Mouse (Mus musculus) lung, embryonic 14.5 days (tissue): ENCODE measurements at regions not wholly inside any gene's neighbourhood (a gene's known extent, or its start where the extent isn't known, plus 50 kb on each side); places are given as distances from the start of the nearest gene placed in this dataset.

ENCODE experiments used
- ATAC-seq: fragments of 200-750 bp; cut with Nextera tagmentation; 2 replicates; pipeline ENCODE4 v1.8.0; 2017; ENCODE audit warnings: mild to moderate bottlenecking, moderate TSS enrichment, moderate library complexity; ENCODE audit not compliant: insufficient read depth
- DNase-seq: peaks from one replicate; pipeline ENCODE4 v3.0.0-alpha.2; 2015
- H3K27ac ChIP-seq: fragments of 300-500 bp; sonication (generic); 2 replicates; pipeline ENCODE4 v1.5.1; 2014; ENCODE audit warnings: low read depth, mild to moderate bottlenecking, moderate library complexity
- H3K27me3 ChIP-seq: fragments of 300-500 bp; sonication (generic); 2 replicates; pipeline ENCODE4 v1.6.1; 2014; ENCODE audit warnings: low read length, control low read depth; ENCODE audit not compliant: insufficient read depth
- H3K36me3 ChIP-seq: fragments of 300-500 bp; sonication (generic); 2 replicates; pipeline ENCODE4 v1.6.1; 2014; ENCODE audit warnings: control low read depth; ENCODE audit not compliant: insufficient read depth
- H3K4me1 ChIP-seq: fragments of 300-500 bp; sonication (generic); 2 replicates; pipeline ENCODE4 v1.6.1; 2014; ENCODE audit warnings: antibody characterized with exemption, control low read depth; ENCODE audit not compliant: insufficient read depth
- H3K4me2 ChIP-seq: fragments of 300-500 bp; sonication (generic); 2 replicates; pipeline ENCODE4 v1.6.1; 2014; ENCODE audit warnings: mild to moderate bottlenecking
- H3K4me3 ChIP-seq: fragments of 300-500 bp; sonication (generic); 2 replicates; pipeline ENCODE4 v1.5.1; 2014; ENCODE audit warnings: low read depth, low read length
- H3K9ac ChIP-seq: fragments of 300-500 bp; sonication (generic); 2 replicates; pipeline ENCODE4 v1.6.1; 2014
- H3K9me3 ChIP-seq: fragments of 300-500 bp; sonication (generic); 2 replicates; pipeline ENCODE4 v1.6.1; 2016; ENCODE audit warnings: low read depth, low read length, control low read depth
- CTCF ChIP-seq: IDR thresholded peaks from 2 replicates; pipeline ENCODE4 v1.5.1; 2016; ENCODE audit warnings: antibody characterized with exemption, low read depth
- WGBS: fragments of 180-500 bp; shearing (Covaris S2); extraction: QIAGEN DNeasy Blood & Tissue Kit; methylation state at CpG from one replicate; pipeline ENCODE4 v1.1.7; 2014; 5-methylcytosine and 5-hydroxymethylcytosine counted together

- Histone ChIP-seq H3K4me1 (no peaks in the 10 kb centered on the region), H3K9ac (no peak overlapping the region), H3K4me3 (no peak overlapping the region), H3K36me3 (no peaks in the 10 kb centered on the region), H3K4me2 (no peak overlapping the region), H3K27me3 (no peaks in the 10 kb centered on the region), H3K27ac (no peak overlapping the region), H3K9me3 (no peaks in the 10 kb centered on the region)
- TF ChIP-seq CTCF, result no peak
- ATAC-seq (peak; percentile 81; the same call in 1 of the 2 replicates), DNase-seq (peak; percentile 78)
- WGBS, result 50% methylated on average over 2 of the region's 2 CpGs
Measured at GRCm38 (mm10) chr14:97448617-97449016, 720.9 kb downstream of the Dach1 start.

- no peak overlapping the region for H3K4me2 ChIP-seq
- 91% methylated on average over 1 of the region's 1 CpGs for WGBS
Measured at GRCm38 (mm10) chr14:97446793-97447192, 722.8 kb downstream of the Dach1 start.

GRCm38 (mm10) chr14:97440326-97440725 is 729.2 kb downstream of the Dach1 start:
- WGBS, result 65% methylated on average over 6 of the region's 6 CpGs
- H3K27me3 ChIP-seq, result no peaks in the 10 kb centered on the region
- no peak overlapping the region for H3K4me3 ChIP-seq
- no peaks in the 10 kb centered on the region for H3K36me3 ChIP-seq
- H3K4me2 ChIP-seq, result no peak overlapping the region
- no peak for TF ChIP-seq CTCF
- no peaks in the 10 kb centered on the region for H3K4me1 ChIP-seq
- DNase-seq (peak; percentile 16), ATAC-seq (no peak)
- H3K27ac ChIP-seq, result no peak overlapping the region
- H3K9ac ChIP-seq, result no peak overlapping the region
- no peaks in the 10 kb centered on the region for H3K9me3 ChIP-seq

More at GRCm38 (mm10) chr14:97446793-97447192, 722.8 kb downstream of the Dach1 start:
- ATAC-seq (no peak), DNase-seq (peak; percentile 3)
- Histone ChIP-seq H3K9me3 (no peaks in the 10 kb centered on the region), H3K4me1 (no peaks in the 10 kb centered on the region), H3K9ac (no peak overlapping the region), H3K27ac (no peak overlapping the region), H3K36me3 (no peaks in the 10 kb centered on the region), H3K27me3 (no peaks in the 10 kb centered on the region), H3K4me3 (no peak overlapping the region)
- TF ChIP-seq CTCF, result peak; percentile 24; the same call in 1 of the 2 replicates

- H3K36me3 ChIP-seq, result no peaks in the 10 kb centered on the region
- H3K4me1 ChIP-seq, result no peaks in the 10 kb centered on the region
- ATAC-seq, result no peak
- no peak overlapping the region for H3K4me2 ChIP-seq
- TF ChIP-seq CTCF, result no peak
- WGBS, result 72% methylated on average over 4 of the region's 4 CpGs
- H3K9ac ChIP-seq, result no peak overlapping the region
- no peaks in the 10 kb centered on the region for H3K27me3 ChIP-seq
- H3K9me3 ChIP-seq, result no peaks in the 10 kb centered on the region
- no peak for DNase-seq
- no peak overlapping the region for H3K27ac ChIP-seq
- H3K4me3 ChIP-seq, result no peak overlapping the region
Measured at GRCm38 (mm10) chr14:97435453-97436233, 733.9 kb downstream of the Dach1 start.

- Histone ChIP-seq H3K27me3 (no peaks in the 10 kb centered on the region), H3K36me3 (no peaks in the 10 kb centered on the region), H3K4me2 (no peak overlapping the region), H3K4me1 (no peaks in the 10 kb centered on the region), H3K27ac (no peak overlapping the region), H3K4me3 (no peak overlapping the region), H3K9me3 (no peaks in the 10 kb centered on the region), H3K9ac (no peak overlapping the region)
- WGBS, result 89% methylated on average over 3 of the region's 3 CpGs
- no peak for TF ChIP-seq CTCF
- ATAC-seq (no peak), DNase-seq (no peak)
Measured at GRCm38 (mm10) chr14:97431221-97431620, 738.3 kb downstream of the Dach1 start.

GRCm38 (mm10) chr14:97403176-97403795 is 766.3 kb downstream of the Dach1 start:
- no peak overlapping the region for H3K9ac ChIP-seq

GRCm38 (mm10) chr14:97396385-97396784 is 773.2 kb downstream of the Dach1 start:
- ATAC-seq (no peak), DNase-seq (no peak)
- Histone ChIP-seq H3K4me2 (no peak overlapping the region), H3K27me3 (no peaks in the 10 kb centered on the region), H3K9ac (no peak overlapping the region), H3K4me3 (no peak overlapping the region), H3K4me1 (no peaks in the 10 kb centered on the region), H3K9me3 (no peaks in the 10 kb centered on the region), H3K36me3 (no peaks in the 10 kb centered on the region), H3K27ac (no peak overlapping the region)
- 44% methylated on average over 7 of the region's 7 CpGs for WGBS
- TF ChIP-seq CTCF, result no peak

More at GRCm38 (mm10) chr14:97403176-97403795, 766.3 kb downstream of the Dach1 start:
- Histone ChIP-seq H3K36me3 (no peaks in the 10 kb centered on the region), H3K27ac (no peak overlapping the region), H3K9me3 (no peaks in the 10 kb centered on the region), H3K27me3 (no peaks in the 10 kb centered on the region), H3K4me2 (no peak overlapping the region), H3K4me3 (no peak overlapping the region), H3K4me1 (no peaks in the 10 kb centered on the region)
- 52% methylated on average over 3 of the region's 3 CpGs for WGBS
- ATAC-seq (peak; percentile 56; the same call in 1 of the 2 replicates), DNase-seq (peak; percentile 2)
- TF ChIP-seq CTCF, result no peak
